Mouse (Mus musculus) C2C12 (cell line): ENCODE results near the gene H2-T3. TPM values are rescaled to one million over a fixed set of nuclear protein-coding genes. Genes with fewer than 3 reads are reported as not detected.
A peak's percentile ranks its signal among the peaks of the same experiment; 100 is the strongest.
"Not testable (repeated sequence)": the region's sequence is repeated elsewhere in the genome, so short reads cannot be mapped to it uniquely, and the experiment has no call there.

Experiments
- H3K27me3 ChIP-seq: one replicate; pipeline ENCODE4 v1.6.1; 2011; ENCODE audit not compliant: control insufficient read depth, insufficient read depth, insufficient read length
- H3K36me3 ChIP-seq: one replicate; pipeline ENCODE4 v1.6.1; 2011; ENCODE audit not compliant: control insufficient read depth, insufficient read depth
- H3K4me3 ChIP-seq: one replicate; pipeline ENCODE4 v1.5.1; 2011; ENCODE audit warnings: mild to moderate bottlenecking, control low read depth; ENCODE audit not compliant: poor library complexity, insufficient read depth, severe bottlenecking
- H3K79me2 ChIP-seq: one replicate; pipeline ENCODE4 v1.6.1; 2011; ENCODE audit not compliant: control insufficient read depth, insufficient read depth
- H3K79me3 ChIP-seq: one replicate; pipeline ENCODE4 v1.6.1; 2011; ENCODE audit warnings: low read depth, control low read depth
- H3ac ChIP-seq: one replicate; pipeline ENCODE3; 2011; ENCODE audit warnings: low read depth; ENCODE audit not compliant: control insufficient read depth, insufficient read length
- CEBPB ChIP-seq: IDR thresholded peaks from one replicate; pipeline ENCODE4 v1.6.1; 2011; ENCODE audit warnings: low read depth, mild to moderate bottlenecking, control low read depth, moderate library complexity
- CTCF ChIP-seq: IDR thresholded peaks from one replicate; pipeline ENCODE4 v1.5.1; 2011; ENCODE audit not compliant: control insufficient read depth, insufficient read depth, insufficient read length
- FOSL1 ChIP-seq: IDR thresholded peaks from one replicate; pipeline ENCODE4 v1.8.0; 2011; ENCODE audit warnings: mild to moderate bottlenecking, low read length; ENCODE audit not compliant: poor library complexity, insufficient read depth, severe bottlenecking
- MAX ChIP-seq: IDR thresholded peaks from one replicate; pipeline ENCODE4 v1.6.1; 2011; ENCODE audit warnings: mild to moderate bottlenecking, control low read depth
- MYOD1 ChIP-seq: IDR thresholded peaks from one replicate; pipeline ENCODE4 v1.6.1; 2011; ENCODE audit warnings: low read depth; ENCODE audit not compliant: control insufficient read depth, insufficient read length
- MYOG ChIP-seq: IDR thresholded peaks from one replicate; pipeline ENCODE4 v1.6.1; 2011; ENCODE audit not compliant: control insufficient read depth, insufficient read length; ENCODE audit errors: extremely low read depth
- USF1 ChIP-seq: IDR thresholded peaks from one replicate; pipeline ENCODE4 v1.6.1; 2011; ENCODE audit warnings: low read depth, mild to moderate bottlenecking, control low read depth, moderate library complexity
- polyA plus RNA-seq: library from polyadenylated mRNA; unstranded; fragments of >200 nt; fragmentation: generic; extraction: Trizol; gene quantifications from one replicate; pipeline ENCODE4 v1.2.1, GENCODE M21; 2012; ENCODE audit warnings: missing spikeins

H2-T3 gene
- polyA plus RNA-seq, 1 experiment = not detected

GRCm38 (mm10) chr17:36170287-36170814, 19.7 kb downstream of the H2-T3 start:
- no peak overlapping the region for H3K4me3 ChIP-seq
- H3K27me3 ChIP-seq = peaks cover 18% of the 10 kb centered on the region
- TF ChIP-seq CTCF (no peak), MYOG (no peak), MYOD1 (no peak), USF1 (no peak), FOSL1 (no peak), CEBPB (no peak)
- H3K79me2 ChIP-seq = no peaks in the 10 kb centered on the region
- H3K79me3 ChIP-seq = no peaks in the 10 kb centered on the region
- H3ac ChIP-seq = no peak overlapping the region
- no peaks in the 10 kb centered on the region for H3K36me3 ChIP-seq

- H3K79me3 ChIP-seq = no peaks in the 10 kb centered on the region
- no peak for TF ChIP-seq MYOG
- no peak for TF ChIP-seq CTCF
- no peak for TF ChIP-seq CEBPB
- TF ChIP-seq MYOD1 = no peak
- no peak overlapping the region for H3K4me3 ChIP-seq
- H3K27me3 ChIP-seq = peaks cover 18% of the 10 kb centered on the region
- H3ac ChIP-seq = no peak overlapping the region
- H3K79me2 ChIP-seq = no peaks in the 10 kb centered on the region
- no peaks in the 10 kb centered on the region for H3K36me3 ChIP-seq
Measured at GRCm38 (mm10) chr17:36169753-36170152, 20.3 kb downstream of the H2-T3 start.

- not testable (repeated sequence) for H3K36me3 ChIP-seq, H3K79me2 ChIP-seq, H3K79me3 ChIP-seq, H3K4me3 ChIP-seq, H3ac ChIP-seq
- H3K27me3 ChIP-seq = peaks cover 18% of the 10 kb centered on the region
Measured at GRCm38 (mm10) chr17:36169094-36169493, 21.0 kb downstream of the H2-T3 start.

- no peak within 1 kb of the TSS for H3ac ChIP-seq
- H3K79me3 ChIP-seq = no peaks in the 10 kb centered on the region
- H3K79me2 ChIP-seq = no peaks in the 10 kb centered on the region
- peak within 1 kb of the TSS; percentile 28 for H3K4me3 ChIP-seq
- no peaks in the 10 kb centered on the region for H3K36me3 ChIP-seq
- peaks cover 18% of the 10 kb centered on the region for H3K27me3 ChIP-seq
- TF ChIP-seq MYOD1 (no peak), USF1 (no peak), CTCF (no peak), MAX (no peak), CEBPB (no peak), FOSL1 (no peak), MYOG (no peak)
Measured at GRCm38 (mm10) chr17:36168039-36168652, 21.9 kb downstream of the H2-T3 start, which contains the start of gene Gm8909. Gene Gm8909 (minus strand): TSS chr17:36168537.

- TF ChIP-seq MYOG (no peak), MYOD1 (no peak), FOSL1 (no peak)
- Histone ChIP-seq H3K79me3 (no peaks in the 10 kb centered on the region), H3K79me2 (no peaks in the 10 kb centered on the region), H3K4me3 (peak overlapping the region; percentile 28), H3K27me3 (peaks cover 19% of the 10 kb centered on the region), H3ac (no peak overlapping the region), H3K36me3 (no peaks in the 10 kb centered on the region)
Measured at GRCm38 (mm10) chr17:36167306-36168038, 22.6 kb downstream of the H2-T3 start.

GRCm38 (mm10) chr17:36166901-36167300, 23.2 kb downstream of the H2-T3 start:
- H3K27me3 ChIP-seq = peaks cover 24% of the 10 kb centered on the region
- H3K4me3 ChIP-seq, H3K79me3 ChIP-seq, H3K36me3 ChIP-seq, H3ac ChIP-seq, H3K79me2 ChIP-seq: not testable (repeated sequence)
